Mouse (Mus musculus) erythroblast, embryonic 14.5 days (primary cell): Measurements from ENCODE around the gene Cyp1b1. TPM values are rescaled to one million over a fixed set of nuclear protein-coding genes. Genes with fewer than 3 reads are reported as not detected.

Experiments
- H3K27me3 ChIP-seq: 2 replicates; pipeline ENCODE4 v1.6.1; 2012; ENCODE audit warnings: inconsistent platforms; ENCODE audit not compliant: control insufficient read depth
- H3K36me3 ChIP-seq: 2 replicates; pipeline ENCODE4 v1.6.1; 2012; ENCODE audit warnings: mild to moderate bottlenecking, inconsistent platforms; ENCODE audit not compliant: control insufficient read depth
- H3K4me1 ChIP-seq: 2 replicates; pipeline ENCODE4 v1.6.1; 2012; ENCODE audit warnings: inconsistent platforms; ENCODE audit not compliant: control insufficient read depth
- H3K4me3 ChIP-seq: replicated peaks from 2 replicates; pipeline ENCODE3; 2012; ENCODE audit warnings: moderate library complexity, mild to moderate bottlenecking, inconsistent platforms
- H3K9me3 ChIP-seq: 2 replicates; pipeline ENCODE4 v1.6.1; 2012; ENCODE audit warnings: low read length, inconsistent platforms, mixed read lengths; ENCODE audit not compliant: control insufficient read depth
- GATA1 ChIP-seq: IDR thresholded peaks from 2 replicates; pipeline ENCODE4 v1.6.1; 2012; ENCODE audit warnings: low read length, inconsistent platforms, mixed read lengths
- TAL1 ChIP-seq: IDR thresholded peaks from 3 replicates; pipeline ENCODE4 v1.6.1; 2012; ENCODE audit warnings: low read length, inconsistent platforms, mixed read lengths
- polyA plus RNA-seq: library from polyadenylated mRNA; stranded (reverse); fragments of >175 nt; gene quantifications from 2 replicates; pipeline ENCODE4 v1.2.3, GENCODE M21; 2012

Gene Cyp1b1
- polyA plus RNA-seq, 1 experiment = not detected

GRCm38 (mm10) chr17:79661387-79661786, 53.5 kb downstream of the Cyp1b1 start:
- H3K4me3 ChIP-seq = no peak overlapping the region
- TF ChIP-seq GATA1 (no peak), TAL1 (no peak)
- no peaks in the 10 kb centered on the region for H3K9me3 ChIP-seq
- no peaks in the 10 kb centered on the region for H3K36me3 ChIP-seq
- H3K27me3 ChIP-seq = no peaks in the 10 kb centered on the region
- H3K4me1 ChIP-seq = no peaks in the 10 kb centered on the region

- Histone ChIP-seq H3K36me3 (no peaks in the 10 kb centered on the region), H3K4me3 (no peak overlapping the region), H3K4me1 (no peaks in the 10 kb centered on the region), H3K9me3 (no peaks in the 10 kb centered on the region), H3K27me3 (no peaks in the 10 kb centered on the region)
- no peak for TF ChIP-seq GATA1
- TF ChIP-seq TAL1 = no peak
Observed at GRCm38 (mm10) chr17:79658863-79659262, 56.0 kb downstream of the Cyp1b1 start.

GRCm38 (mm10) chr17:79658452-79658851, 56.4 kb downstream of the Cyp1b1 start:
- Histone ChIP-seq H3K4me1 (no peaks in the 10 kb centered on the region), H3K27me3 (no peaks in the 10 kb centered on the region), H3K9me3 (no peaks in the 10 kb centered on the region), H3K36me3 (no peaks in the 10 kb centered on the region), H3K4me3 (no peak overlapping the region)
- no peak for TF ChIP-seq TAL1
- TF ChIP-seq GATA1 = no peak

- no peak for TF ChIP-seq TAL1
- no peak for TF ChIP-seq GATA1
- no peak overlapping the region for H3K4me3 ChIP-seq
- no peaks in the 10 kb centered on the region for H3K9me3 ChIP-seq
- H3K36me3 ChIP-seq = no peaks in the 10 kb centered on the region
- H3K27me3 ChIP-seq = no peaks in the 10 kb centered on the region
- H3K4me1 ChIP-seq = no peaks in the 10 kb centered on the region
Observed at GRCm38 (mm10) chr17:79657785-79658184, 57.1 kb downstream of the Cyp1b1 start.

GRCm38 (mm10) chr17:79654187-79654586, 60.7 kb downstream of the Cyp1b1 start:
- Histone ChIP-seq H3K9me3 (no peaks in the 10 kb centered on the region), H3K4me3 (no peak overlapping the region), H3K36me3 (no peaks in the 10 kb centered on the region), H3K27me3 (no peaks in the 10 kb centered on the region), H3K4me1 (no peaks in the 10 kb centered on the region)
- TF ChIP-seq GATA1 (no peak), TAL1 (no peak)

GRCm38 (mm10) chr17:79653171-79653570, 61.7 kb downstream of the Cyp1b1 start:
- no peak for TF ChIP-seq TAL1
- TF ChIP-seq GATA1 = no peak
- H3K36me3 ChIP-seq = no peaks in the 10 kb centered on the region
- no peaks in the 10 kb centered on the region for H3K4me1 ChIP-seq
- H3K27me3 ChIP-seq = no peaks in the 10 kb centered on the region
- H3K9me3 ChIP-seq = no peaks in the 10 kb centered on the region
- H3K4me3 ChIP-seq = no peak overlapping the region

Other genes starting within 250 kb of the Cyp1b1 start
- gene Rmdn2, start 103.2 kb downstream of the Cyp1b1 start, polyA plus RNA-seq = 0.06 TPM in 2 replicates
- gene Atl2, start 181.1 kb upstream of the Cyp1b1 start, polyA plus RNA-seq = 0.31 and 0.49 TPM in 2 replicates